Mouse (Mus musculus): ENCODE data around the gene Gucy2g. TPM values are rescaled to one million over a fixed set of nuclear protein-coding genes. Genes with fewer than 3 reads are reported as not detected.

The Gucy2g gene
- total and polyA plus RNA-seq, 3 experiments = 0.11 TPM; not detected in 2

GRCm38 (mm10) chr19:55227135-55227534, 13.9 kb downstream of the Gucy2g start:
- DNase-seq (ENCODE audit: low spot score) (no peak), ATAC-seq (ENCODE audit: extremely low read depth, insufficient number of reproducible peaks, low FRiP score, poor library complexity, severe bottlenecking) (no peak)
- no peak overlapping the region for H3K4me3 ChIP-seq (ENCODE audit: low read depth, low read length)
- H3K4me1 ChIP-seq (ENCODE audit: insufficient read depth, low read depth, low read length) = no peaks in the 10 kb centered on the region
- TF ChIP-seq GATA1 (IDR thresholded peaks at IDR 0.05; ENCODE audit: borderline replicate concordance, low read length) = no peak
- no peak for TF ChIP-seq CTCF (IDR thresholded peaks at IDR 0.05; ENCODE audit: low read depth, low read length)
- no peak for TF ChIP-seq TAL1 (conservative IDR thresholded peaks at IDR 0.05; ENCODE audit: low read depth, low read length)
- TF ChIP-seq POLR2AphosphoS5 (IDR thresholded peaks at IDR 0.05; ENCODE audit: insufficient replicate concordance, low read depth, low read length) = no peak
- TF ChIP-seq GATA2 (IDR thresholded peaks at IDR 0.05; ENCODE audit: borderline replicate concordance, low read depth, low read length) = no peak
- peaks cover 26% of the 10 kb centered on the region for H3K27me3 ChIP-seq (ENCODE audit: insufficient read depth, low read length)
- H3K9me3 ChIP-seq (replicated peaks) = no peaks in the 10 kb centered on the region
- H3K36me3 ChIP-seq (replicated peaks) = no peaks in the 10 kb centered on the region

GRCm38 (mm10) chr19:55226621-55227020, 14.4 kb downstream of the Gucy2g start:
- Histone ChIP-seq H3K4me1 (ENCODE audit: insufficient read depth, low read depth, low read length) (no peaks in the 10 kb centered on the region), H3K36me3 (replicated peaks) (no peaks in the 10 kb centered on the region), H3K27me3 (ENCODE audit: insufficient read depth, low read length) (peaks cover 23% of the 10 kb centered on the region), H3K9me3 (replicated peaks) (no peaks in the 10 kb centered on the region), H3K4me3 (ENCODE audit: low read depth, low read length) (no peak overlapping the region)
- no peak for DNase-seq (ENCODE audit: low spot score)
- no peak for ATAC-seq (ENCODE audit: extremely low read depth, insufficient number of reproducible peaks, low FRiP score, poor library complexity, severe bottlenecking)
- no peak for TF ChIP-seq GATA2 (IDR thresholded peaks at IDR 0.05; ENCODE audit: borderline replicate concordance, low read depth, low read length)

GRCm38 (mm10) chr19:55222268-55222667, 18.8 kb downstream of the Gucy2g start:
- no peak for ATAC-seq (ENCODE audit: extremely low read depth, insufficient number of reproducible peaks, low FRiP score, poor library complexity, severe bottlenecking)
- DNase-seq (ENCODE audit: low spot score) = no peak
- no peak overlapping the region for H3K4me3 ChIP-seq (ENCODE audit: low read depth, low read length)
- no peaks in the 10 kb centered on the region for H3K36me3 ChIP-seq (replicated peaks)
- no peaks in the 10 kb centered on the region for H3K9me3 ChIP-seq (replicated peaks)
- H3K4me1 ChIP-seq (ENCODE audit: insufficient read depth, low read depth, low read length) = peaks cover 12% of the 10 kb centered on the region
- TF ChIP-seq GATA1 (IDR thresholded peaks at IDR 0.05; ENCODE audit: borderline replicate concordance, low read length) (no peak), GATA2 (IDR thresholded peaks at IDR 0.05; ENCODE audit: borderline replicate concordance, low read depth, low read length) (no peak), POLR2AphosphoS5 (IDR thresholded peaks at IDR 0.05; ENCODE audit: insufficient replicate concordance, low read depth, low read length) (no peak), TAL1 (conservative IDR thresholded peaks at IDR 0.05; ENCODE audit: low read depth, low read length) (no peak), CTCF (IDR thresholded peaks at IDR 0.05; ENCODE audit: low read depth, low read length) (no peak)
- H3K27me3 ChIP-seq (ENCODE audit: insufficient read depth, low read length) = peaks cover 11% of the 10 kb centered on the region

GRCm38 (mm10) chr19:55221208-55221607, 19.8 kb downstream of the Gucy2g start:
- Histone ChIP-seq H3K27me3 (ENCODE audit: insufficient read depth, low read length) (peaks cover 11% of the 10 kb centered on the region), H3K36me3 (replicated peaks) (no peaks in the 10 kb centered on the region), H3K4me1 (ENCODE audit: insufficient read depth, low read depth, low read length) (peaks cover 12% of the 10 kb centered on the region), H3K4me3 (ENCODE audit: low read depth, low read length) (no peak overlapping the region), H3K9me3 (replicated peaks) (no peaks in the 10 kb centered on the region)
- ATAC-seq (ENCODE audit: extremely low read depth, insufficient number of reproducible peaks, low FRiP score, poor library complexity, severe bottlenecking) (no peak), DNase-seq (ENCODE audit: low spot score) (no peak)
- TF ChIP-seq CTCF (IDR thresholded peaks at IDR 0.05; ENCODE audit: low read depth, low read length) (no peak), POLR2AphosphoS5 (IDR thresholded peaks at IDR 0.05; ENCODE audit: insufficient replicate concordance, low read depth, low read length) (no peak), GATA2 (IDR thresholded peaks at IDR 0.05; ENCODE audit: borderline replicate concordance, low read depth, low read length) (no peak), GATA1 (IDR thresholded peaks at IDR 0.05; ENCODE audit: borderline replicate concordance, low read length) (no peak), TAL1 (conservative IDR thresholded peaks at IDR 0.05; ENCODE audit: low read depth, low read length) (no peak)

GRCm38 (mm10) chr19:55219359-55219758, 21.7 kb downstream of the Gucy2g start:
- Histone ChIP-seq H3K4me1 (ENCODE audit: insufficient read depth, low read depth, low read length) (peaks cover 12% of the 10 kb centered on the region), H3K9me3 (replicated peaks) (no peaks in the 10 kb centered on the region), H3K4me3 (ENCODE audit: low read depth, low read length) (no peak overlapping the region), H3K36me3 (replicated peaks) (no peaks in the 10 kb centered on the region), H3K27me3 (ENCODE audit: insufficient read depth, low read length) (peaks cover 12% of the 10 kb centered on the region)
- ATAC-seq (ENCODE audit: extremely low read depth, insufficient number of reproducible peaks, low FRiP score, poor library complexity, severe bottlenecking) (no peak), DNase-seq (ENCODE audit: low spot score) (no peak)
- TF ChIP-seq GATA2 (IDR thresholded peaks at IDR 0.05; ENCODE audit: borderline replicate concordance, low read depth, low read length) = no peak
- TF ChIP-seq CTCF (IDR thresholded peaks at IDR 0.05; ENCODE audit: low read depth, low read length) = no peak
- TF ChIP-seq GATA1 (IDR thresholded peaks at IDR 0.05; ENCODE audit: borderline replicate concordance, low read length) = no peak
- TF ChIP-seq POLR2AphosphoS5 (IDR thresholded peaks at IDR 0.05; ENCODE audit: insufficient replicate concordance, low read depth, low read length) = no peak
- TF ChIP-seq TAL1 (conservative IDR thresholded peaks at IDR 0.05; ENCODE audit: low read depth, low read length) = no peak

GRCm38 (mm10) chr19:55218741-55219221, 22.3 kb downstream of the Gucy2g start:
- Histone ChIP-seq H3K27me3 (ENCODE audit: insufficient read depth, low read length) (peaks cover 13% of the 10 kb centered on the region), H3K9me3 (replicated peaks) (no peaks in the 10 kb centered on the region), H3K4me3 (ENCODE audit: low read depth, low read length) (no peak overlapping the region; the same call in 1 of the 2 replicates), H3K4me1 (ENCODE audit: insufficient read depth, low read depth, low read length) (peaks cover 12% of the 10 kb centered on the region), H3K36me3 (replicated peaks) (no peaks in the 10 kb centered on the region)
- TF ChIP-seq GATA1 (IDR thresholded peaks at IDR 0.05; ENCODE audit: borderline replicate concordance, low read length) (no peak), CTCF (IDR thresholded peaks at IDR 0.05; ENCODE audit: low read depth, low read length) (no peak), POLR2AphosphoS5 (IDR thresholded peaks at IDR 0.05; ENCODE audit: insufficient replicate concordance, low read depth, low read length) (no peak), TAL1 (conservative IDR thresholded peaks at IDR 0.05; ENCODE audit: low read depth, low read length) (no peak), GATA2 (IDR thresholded peaks at IDR 0.05; ENCODE audit: borderline replicate concordance, low read depth, low read length) (no peak)
- DNase-seq (ENCODE audit: low spot score) = no peak
- no peak for ATAC-seq (ENCODE audit: extremely low read depth, insufficient number of reproducible peaks, low FRiP score, poor library complexity, severe bottlenecking)
